Mouse (Mus musculus) ES-Bruce4 (cell line): Measurements from ENCODE around the gene Tnfrsf8.

ENCODE experiments used
- CTCF ChIP-seq: IDR thresholded peaks from one replicate; pipeline ENCODE4 v1.8.1; 2011; ENCODE audit warnings: low read depth, low read length
- POLR2A ChIP-seq: IDR thresholded peaks from one replicate; pipeline ENCODE4 v1.8.1; 2011; ENCODE audit warnings: low read length; ENCODE audit not compliant: insufficient read depth

DNA sequence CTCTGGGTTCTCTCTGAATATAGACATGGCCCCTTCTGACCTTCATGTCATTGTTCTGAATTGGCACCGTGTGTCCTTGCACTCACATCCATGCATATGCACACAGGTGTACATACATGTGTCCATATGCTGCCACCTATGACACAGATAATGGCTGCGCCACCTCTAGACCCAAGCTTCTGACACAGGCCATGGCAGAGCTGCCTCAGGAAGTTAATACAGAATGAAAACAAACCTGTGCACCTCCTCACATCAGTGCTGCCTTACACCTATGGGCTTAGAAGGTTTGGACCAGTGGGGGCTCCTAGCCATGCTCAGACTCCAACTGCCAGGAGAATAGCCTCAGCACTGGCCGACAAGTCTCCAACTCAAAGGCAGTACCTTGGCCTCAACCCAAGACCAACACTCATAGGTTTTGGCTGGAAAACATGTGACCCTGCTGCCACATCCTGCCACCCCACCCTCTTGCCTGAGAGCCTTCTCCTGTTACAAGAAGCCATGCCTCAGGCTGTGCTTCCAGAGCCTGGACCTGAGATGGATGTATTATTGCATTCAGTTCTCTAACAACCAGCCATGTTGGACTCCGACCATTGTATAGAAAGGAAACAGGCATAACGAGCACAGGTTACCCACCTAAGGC lies 85.3 kb downstream of the Tnfrsf8 start:
- TF ChIP-seq CTCF: no peak
- no peak for TF ChIP-seq POLR2A
